Mouse (Mus musculus) liver, adult 2 months (tissue): Measurements from ENCODE around the gene Dnajc21.

Experiments used
- CTCF ChIP-seq: fragments of 200-500 bp; IDR thresholded peaks from 2 replicates; pipeline ENCODE4 v1.5.1; 2011; ENCODE audit warnings: low read depth, low read length, control low read depth
- POLR2A ChIP-seq: fragments of 200-500 bp; IDR thresholded peaks from 2 replicates; pipeline ENCODE4 v1.6.1; 2011; ENCODE audit warnings: low read length, control low read depth; ENCODE audit not compliant: insufficient read depth; ENCODE audit errors: extremely low read depth

DNA sequence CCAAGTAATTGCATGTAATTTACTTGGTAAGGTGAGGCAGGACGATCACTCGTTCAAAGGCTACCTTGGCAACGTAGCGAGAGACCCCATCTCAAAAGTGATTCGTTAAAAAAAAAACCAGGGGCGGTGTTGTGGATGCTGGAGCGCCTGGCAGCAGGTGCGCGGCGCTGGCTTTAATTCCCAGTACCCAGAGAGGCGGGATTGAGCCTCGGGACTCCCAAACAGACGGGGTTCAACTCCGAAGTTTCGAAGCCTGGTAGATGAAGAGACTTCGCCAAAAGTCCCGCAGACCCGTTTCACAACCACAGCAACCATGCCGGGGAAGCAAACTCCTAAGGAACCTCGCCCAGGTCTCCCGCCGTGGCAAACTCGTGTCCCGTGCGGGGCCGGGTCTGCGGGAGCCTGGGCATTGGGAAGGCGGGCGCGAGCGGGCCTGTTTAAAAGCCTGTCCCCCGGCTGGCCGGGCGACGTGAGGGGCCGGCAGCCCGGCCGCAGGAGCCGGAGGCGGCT is 620 bp downstream of the Dnajc21 start:
- TF ChIP-seq CTCF, result no peak
- no peak for TF ChIP-seq POLR2A
